8 mouse cellular contexts compared by ENCODE assay signal in the genomic region with DNA sequence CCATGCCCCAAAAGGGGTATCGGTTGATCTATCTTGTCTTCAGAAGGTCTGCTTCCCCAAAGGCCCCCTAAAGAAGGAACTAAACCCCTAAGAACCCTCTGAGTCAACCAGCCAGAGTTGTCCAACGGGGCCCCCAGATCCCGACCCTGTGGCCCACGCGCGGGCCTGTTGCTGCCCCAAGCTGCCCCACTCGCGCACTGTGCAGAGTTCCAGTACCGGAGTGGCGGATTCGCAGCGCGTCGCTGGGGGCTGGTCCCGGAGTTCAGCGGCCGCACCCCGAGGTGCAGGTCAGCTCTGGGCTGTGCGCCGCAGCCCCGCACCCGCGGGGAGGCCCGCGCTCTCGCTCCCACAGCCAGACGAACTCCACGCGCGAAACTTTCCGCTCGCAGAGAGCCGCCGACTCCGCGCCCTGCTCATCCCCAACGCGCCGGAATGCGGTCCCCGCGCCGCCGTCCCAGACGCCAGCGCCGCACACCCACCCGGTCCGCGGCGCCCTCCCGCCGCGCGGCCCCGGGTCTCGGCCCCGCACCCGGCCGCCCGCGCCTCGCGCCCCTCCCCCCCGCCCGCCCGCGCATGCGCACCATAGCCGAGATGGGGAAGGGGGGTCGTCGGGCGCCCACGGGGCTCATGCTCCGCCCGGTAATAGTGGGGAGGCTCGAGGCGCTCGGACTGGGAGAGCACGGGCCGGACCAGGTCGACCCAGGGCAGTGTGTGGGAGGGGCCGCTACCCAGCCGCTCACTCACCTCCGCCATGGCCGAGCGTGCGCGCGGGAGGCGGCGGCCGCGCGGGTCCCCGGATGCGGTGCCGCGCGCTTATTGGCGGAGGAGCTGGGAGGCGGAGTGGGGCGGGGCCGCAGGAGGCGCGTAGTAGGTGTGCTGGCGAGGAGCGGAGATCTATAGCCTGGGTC. TPM values are rescaled to one million over a fixed set of nuclear protein-coding genes. Genes with fewer than 3 reads are reported as not detected.
A peak's percentile ranks its signal among the peaks of the same experiment; 100 is the strongest.
DNase-seq lines count a peak whose midpoint lies in the region; ATAC-seq and TF ChIP-seq lines count a peak whose summit lies in the region.

Mier2 (minus strand) TSS at position 870 of the 908 bp plus-strand sequence.

- H3K27me3 ChIP-seq in hindbrain, embryonic 15.5 days, result no peaks in the 10 kb centered on the region

- DNase-seq in T-cell, adult 2 months (ENCODE audit: low spot score), result peak; percentile 80
- DNase-seq in cerebellum, postnatal 14 days, result peak; percentile 89 to 93
- peak; percentile 64 for DNase-seq in gastrocnemius, adult 18-20 months (ENCODE audit: low spot score)
- DNase-seq in left cerebral cortex, adult 2 months (ENCODE audit: extremely low spot score in 1 of 2, low spot score in 2 of 2), result peak; percentile 87 to 89
- DNase-seq in right cerebral cortex, adult 18-20 months, result peak; percentile 86
- peak; percentile 79 for DNase-seq in urinary bladder, adult 2 months (ENCODE audit: low spot score)

- H3K27ac ChIP-seq in hindbrain, embryonic 15.5 days (replicated peaks), result peak within 1 kb of the TSS; percentile 76
- peak within 1 kb of the TSS; percentile 93 for H3K27ac ChIP-seq in left cerebral cortex, adult 2 months
- H3K27ac ChIP-seq in macrophage, result no peak within 1 kb of the TSS

- WGBS in hindbrain, embryonic 15.5 days, result 2% methylated on average over 100 of the region's 108 CpGs
- 1% methylated on average over 74 of the region's 108 CpGs for WGBS in macrophage (ENCODE audit: missing documents)

- peak within 1 kb of the TSS; percentile 78 for H3K9ac ChIP-seq in hindbrain, embryonic 15.5 days

- H3K79me2 ChIP-seq in macrophage (ENCODE audit: inconsistent target), result peaks cover 39% of the 10 kb centered on the region

- H3K4me2 ChIP-seq in hindbrain, embryonic 15.5 days, result peak within 1 kb of the TSS; percentile 87

- H3K9me3 ChIP-seq in hindbrain, embryonic 15.5 days, result no peaks in the 10 kb centered on the region

- peak within 1 kb of the TSS; percentile 90 for H3K4me3 ChIP-seq in hindbrain, embryonic 15.5 days
- H3K4me3 ChIP-seq in left cerebral cortex, adult 2 months, result peak within 1 kb of the TSS; percentile 92
- H3K4me3 ChIP-seq in macrophage (ENCODE audit: inconsistent target), result peak within 1 kb of the TSS; percentile 40

- peak; percentile 90 for ATAC-seq in hindbrain, embryonic 15.5 days (ENCODE audit: low FRiP score, low read depth)

- no peak for TF ChIP-seq CTCF in left cerebral cortex, adult 2 months (IDR thresholded peaks at IDR 0.05)

- intact Hi-C loops in left cerebral cortex, adult 2 months (cut with DNase I), result no loop called here

- H3K36me3 ChIP-seq in hindbrain, embryonic 15.5 days, result peaks cover 2% of the 10 kb centered on the region; the same call in 1 of the 2 replicates
- H3K36me3 ChIP-seq in macrophage (ENCODE audit: inconsistent target), result peaks cover 8% of the 10 kb centered on the region; the same call in 1 of the 2 replicates

- peaks cover 24% of the 10 kb centered on the region for H3K4me1 ChIP-seq in hindbrain, embryonic 15.5 days (replicated peaks)

RNA-seq across cellular contexts. Expression of gene Mier2, which starts in this region (rescaled TPM):
- total RNA-seq in gastrocnemius, adult 18-20 months (2021), result 10 to 100 TPM; 15.5 to 21.4 TPM
- 64.8 and 75.6 TPM in 2 replicates for polyA plus RNA-seq in hindbrain, embryonic 15.5 days (2015; fragmentation: Nextera tagmentation; extraction: Ambion mirVana)
- 10 to 100 TPM; 51.2 to 54.9 TPM for total RNA-seq in left cerebral cortex, adult 2 months (2021)
- total RNA-seq in macrophage (2018; cell fraction: chromatin; rRNA removed), result 10 to 100 TPM; 21.6 to 80.1 (median 46.1) TPM
- 10 to 100 TPM in 17 of 26 experiments, 1 to 10 TPM in 9; 4.2 to 16.8 (median 11.8) TPM for total RNA-seq in macrophage (2018; cell fraction: cytosol; rRNA removed)
- 10 to 100 TPM; 13.6 to 74.0 (median 23.2) TPM for total RNA-seq in macrophage (2018; cell fraction: nucleus; rRNA removed)
- polyA plus RNA-seq in macrophage (2018), result 4.8 to 16.5 TPM (median 12.6 TPM) in 3 replicates
- 54.3 and 59.5 TPM in 2 replicates for polyA plus RNA-seq in urinary bladder, adult 2 months (2012; rRNA removed)

Comparison
In these comparisons a context has a peak if more than half of its experiments do, and no peak if none do; other contexts are left out.
1. H3K4me3 ChIP-seq: peak in every context shown above with its lines; median percentile 92 in left cerebral cortex, adult 2 months; 90 in hindbrain, embryonic 15.5 days; 40 in macrophage.